Mouse (Mus musculus) ovary, adult 18-20 months (tissue): ENCODE results near the gene Cdc42.

Experiments
- DNase-seq: peaks from one replicate; pipeline ENCODE4 v3.0.0; 2022; ENCODE audit warnings: low spot score, mixed read lengths

The Cdc42 gene

GRCm38 (mm10) chr4:137357517-137358254 is at the start of gene Cdc42:
Gene Cdc42, minus strand, starts transcription at chr4:137357720.
- peak; percentile 98 for DNase-seq

GRCm38 (mm10) chr4:137405571-137405970 is 48.1 kb upstream of the Cdc42 start:
- no peak for DNase-seq

GRCm38 (mm10) chr4:137396641-137397525 is 39.4 kb upstream of the Cdc42 start:
- DNase-seq: peak; percentile 83

- DNase-seq: peak; percentile 85
Measured at GRCm38 (mm10) chr4:137393378-137394135, 36.0 kb upstream of the Cdc42 start.

GRCm38 (mm10) chr4:137392874-137393273 is 35.4 kb upstream of the Cdc42 start:
- DNase-seq: no peak

GRCm38 (mm10) chr4:137391287-137391686 is 33.8 kb upstream of the Cdc42 start:
- DNase-seq: no peak

- no peak for DNase-seq
Measured at GRCm38 (mm10) chr4:137390196-137390595, 32.7 kb upstream of the Cdc42 start.

GRCm38 (mm10) chr4:137388983-137389382 is 31.5 kb upstream of the Cdc42 start:
- no peak for DNase-seq

- peak; percentile 80 for DNase-seq
Measured at GRCm38 (mm10) chr4:137388059-137388794, 30.7 kb upstream of the Cdc42 start.

- DNase-seq: no peak
Measured at GRCm38 (mm10) chr4:137387482-137388058, 30.1 kb upstream of the Cdc42 start.

- DNase-seq: no peak
Measured at GRCm38 (mm10) chr4:137380702-137381605, 23.4 kb upstream of the Cdc42 start.

- no peak for DNase-seq
Measured at GRCm38 (mm10) chr4:137379713-137380255, 22.3 kb upstream of the Cdc42 start.

- DNase-seq: no peak
Measured at GRCm38 (mm10) chr4:137379085-137379484, 21.6 kb upstream of the Cdc42 start.

- no peak for DNase-seq
Measured at GRCm38 (mm10) chr4:137377526-137378304, 20.2 kb upstream of the Cdc42 start.

GRCm38 (mm10) chr4:137376778-137377177 is 19.3 kb upstream of the Cdc42 start:
- DNase-seq: no peak

- no peak for DNase-seq
Measured at GRCm38 (mm10) chr4:137375314-137376278, 18.1 kb upstream of the Cdc42 start.

GRCm38 (mm10) chr4:137373711-137374110 is 16.2 kb upstream of the Cdc42 start:
- DNase-seq: no peak
